Mouse (Mus musculus) frontal cortex, postnatal 10 days (tissue): ENCODE measurements around the gene Zbtb39.

ENCODE experiments used
- DNase-seq, 2 experiments: peaks; one replicate each; pipeline ENCODE4 v3.0.0; 2022; ENCODE audit warnings: low spot score in 2 of 2, mixed read lengths in 1 of 2

The Zbtb39 gene

DNA sequence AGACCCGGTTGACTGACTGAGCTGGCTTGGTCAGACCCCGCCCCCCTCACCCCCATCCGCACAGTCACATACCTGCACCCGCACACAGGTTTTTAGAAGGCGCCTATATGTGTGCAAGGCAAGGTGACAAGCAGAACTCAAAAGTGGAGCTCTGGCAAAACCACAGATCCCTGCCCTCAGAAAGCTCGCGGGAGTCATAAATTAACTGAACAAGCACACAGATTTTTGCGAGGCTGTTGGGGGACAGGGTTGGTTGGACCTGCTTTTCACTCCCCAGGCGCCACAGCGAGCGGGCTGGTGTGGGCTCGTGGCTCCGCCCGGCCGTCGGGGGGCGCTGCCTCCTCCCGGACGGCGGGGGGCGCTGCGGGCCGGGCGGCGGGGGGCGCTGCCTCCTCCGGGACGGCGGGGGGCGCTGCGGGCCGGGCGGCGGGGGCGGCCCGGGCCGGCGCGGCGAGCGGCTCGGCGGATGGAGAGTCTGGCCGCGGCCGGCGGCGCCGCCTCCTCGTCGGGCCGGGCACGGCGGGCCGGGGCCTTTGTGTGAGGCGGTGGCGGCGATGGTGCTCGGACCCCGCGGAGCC lies at the start of gene Zbtb39:
TSS of gene Zbtb39 (plus strand) at position 456 of the 578 bp plus-strand sequence.
- peak in 1 of 2 experiments; percentile 66 for DNase-seq

DNA sequence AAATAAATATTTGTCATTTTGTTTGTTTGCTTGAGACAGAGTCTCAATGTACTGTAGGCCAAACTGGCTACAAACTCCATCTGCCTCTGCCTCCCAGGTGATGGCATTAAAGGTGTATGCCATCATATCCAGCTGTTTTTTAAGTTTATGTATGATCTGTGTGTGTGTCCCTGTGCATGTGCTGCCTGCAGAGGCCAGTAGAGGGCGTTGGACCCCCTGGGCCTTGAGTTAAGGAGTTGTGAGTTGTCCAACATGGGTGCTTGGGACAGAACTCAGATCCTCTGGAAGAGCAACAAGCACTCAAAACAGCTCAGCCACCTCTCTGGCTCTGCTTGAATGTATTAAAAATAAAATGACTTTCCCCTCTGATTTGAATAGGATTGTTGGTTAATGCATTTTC lies 48.3 kb upstream of the Zbtb39 start:
- no peak for DNase-seq

GRCm38 (mm10) chr10:127694636-127695035 lies 44.7 kb upstream of the Zbtb39 start:
- DNase-seq = no peak

GRCm38 (mm10) chr10:127695775-127696174 lies 43.6 kb upstream of the Zbtb39 start:
- no peak for DNase-seq

DNA sequence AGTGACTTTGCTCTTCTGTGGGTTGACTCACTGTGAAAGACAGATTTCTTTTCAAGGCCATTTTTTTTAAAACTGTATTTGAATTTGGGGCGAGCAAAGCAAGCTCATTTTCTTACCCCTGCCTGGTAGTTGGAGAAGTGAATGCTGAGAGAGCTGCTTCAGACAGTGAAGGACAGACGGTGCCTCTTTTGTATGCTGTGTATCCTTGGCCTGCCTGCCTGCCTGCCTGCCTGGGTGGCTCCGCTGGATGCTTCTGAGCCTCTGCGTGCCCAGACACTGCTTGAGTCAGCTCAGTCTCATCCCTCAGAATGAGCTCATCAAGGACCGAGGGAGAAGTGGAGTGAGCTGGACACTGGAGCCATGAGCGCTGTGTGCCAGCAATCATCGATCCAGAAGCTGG lies 40.4 kb upstream of the Zbtb39 start:
- no peak for DNase-seq

DNA sequence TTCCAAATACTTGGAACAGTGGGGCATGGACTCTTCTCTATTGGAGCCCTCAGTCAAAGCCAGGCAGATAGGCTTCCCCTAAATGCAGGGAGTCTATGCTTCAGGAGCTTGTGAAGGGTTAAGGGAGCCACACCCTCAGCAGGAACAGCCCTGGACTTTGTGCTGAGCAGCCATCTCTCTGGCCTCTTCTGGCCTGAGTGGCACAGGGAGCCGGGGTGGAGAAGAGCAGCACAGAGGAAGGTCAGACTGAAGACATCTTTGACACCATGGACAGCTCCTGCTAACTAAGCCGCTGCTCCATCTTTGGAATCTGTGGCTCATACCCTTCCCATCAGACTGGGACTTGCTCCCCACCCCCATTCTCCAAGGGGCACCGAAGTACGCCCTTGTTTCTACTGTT lies 36.0 kb upstream of the Zbtb39 start:
- DNase-seq = no peak

GRCm38 (mm10) chr10:127704293-127704692 lies 35.0 kb upstream of the Zbtb39 start:
- no peak for DNase-seq

GRCm38 (mm10) chr10:127704766-127705220 lies 34.5 kb upstream of the Zbtb39 start, which contains the start of gene Myo1a:
Gene Myo1a, plus strand, starts transcription at chr10:127705170.
- no peak for DNase-seq

DNA sequence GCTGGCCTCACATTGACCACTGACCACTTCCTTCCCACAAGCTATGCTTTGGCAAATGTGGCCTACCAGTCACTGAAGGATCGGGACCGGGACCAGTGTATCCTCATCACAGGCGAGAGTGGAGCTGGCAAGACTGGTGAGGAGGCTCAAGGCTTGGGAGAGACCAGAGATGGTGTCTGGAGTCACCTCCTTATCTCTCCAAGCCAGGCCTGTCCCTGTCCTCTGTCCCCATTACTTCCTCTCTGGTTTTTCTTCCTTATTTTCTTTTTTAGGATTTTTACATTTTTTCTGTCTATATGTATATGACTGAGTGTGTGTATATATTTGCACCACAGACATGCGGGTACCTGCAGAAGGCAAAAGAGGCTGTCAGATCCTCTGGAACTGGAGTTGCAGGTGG lies 33.6 kb upstream of the Zbtb39 start:
- DNase-seq = no peak

GRCm38 (mm10) chr10:127707721-127708120 lies 31.6 kb upstream of the Zbtb39 start:
- DNase-seq = no peak

- DNase-seq = no peak
Observed at GRCm38 (mm10) chr10:127708850-127709370, 30.4 kb upstream of the Zbtb39 start.

DNA sequence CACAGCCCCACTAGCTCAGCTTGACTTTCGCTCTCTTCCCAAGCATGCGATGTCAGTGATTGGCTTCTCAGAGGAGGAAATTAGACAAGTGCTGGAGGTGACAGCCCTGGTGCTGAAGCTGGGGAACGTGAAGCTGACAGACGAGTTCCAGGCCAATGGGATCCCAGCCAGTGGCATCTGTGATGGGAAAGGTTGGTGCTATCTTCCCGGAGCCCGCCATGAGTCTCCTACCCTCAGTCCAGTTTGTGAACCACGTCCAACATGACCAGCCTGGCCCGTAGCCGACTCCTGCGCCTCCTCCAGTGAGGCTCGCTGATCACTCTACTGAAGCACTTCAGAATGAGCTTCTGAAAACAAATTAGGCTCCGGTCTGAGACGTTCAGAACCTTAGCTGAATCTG lies 29.0 kb upstream of the Zbtb39 start:
- DNase-seq = no peak

- no peak for DNase-seq
Observed at GRCm38 (mm10) chr10:127712736-127713135, 26.6 kb upstream of the Zbtb39 start.

GRCm38 (mm10) chr10:127721671-127722418 lies 17.5 kb upstream of the Zbtb39 start:
- DNase-seq = no peak

DNA sequence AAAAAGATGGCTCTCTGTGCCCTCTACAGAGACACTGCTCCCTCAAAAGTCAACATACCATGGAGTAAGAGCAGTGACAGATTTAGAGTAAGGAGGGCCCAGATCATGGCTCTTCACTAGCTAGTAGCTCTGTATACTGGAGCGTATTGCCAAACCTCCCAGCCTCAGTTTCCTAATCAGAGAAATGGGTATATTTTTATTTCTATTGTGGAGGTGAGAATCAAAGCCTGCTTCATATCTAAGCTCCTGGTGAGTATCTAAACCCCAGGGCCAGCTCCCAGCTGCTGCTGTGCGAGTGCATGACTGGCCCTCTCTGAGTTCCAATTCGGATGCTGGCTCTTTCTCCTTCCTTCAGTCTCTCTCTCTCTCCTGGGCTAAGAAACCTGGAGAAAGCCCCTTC lies 15.2 kb upstream of the Zbtb39 start, which contains the start of gene Tac2:
TSS of gene Tac2 (plus strand) at position 301 of the 400 bp plus-strand sequence.
- DNase-seq = no peak

- DNase-seq = no peak
Observed at GRCm38 (mm10) chr10:127725136-127725535, 14.2 kb upstream of the Zbtb39 start.

DNA sequence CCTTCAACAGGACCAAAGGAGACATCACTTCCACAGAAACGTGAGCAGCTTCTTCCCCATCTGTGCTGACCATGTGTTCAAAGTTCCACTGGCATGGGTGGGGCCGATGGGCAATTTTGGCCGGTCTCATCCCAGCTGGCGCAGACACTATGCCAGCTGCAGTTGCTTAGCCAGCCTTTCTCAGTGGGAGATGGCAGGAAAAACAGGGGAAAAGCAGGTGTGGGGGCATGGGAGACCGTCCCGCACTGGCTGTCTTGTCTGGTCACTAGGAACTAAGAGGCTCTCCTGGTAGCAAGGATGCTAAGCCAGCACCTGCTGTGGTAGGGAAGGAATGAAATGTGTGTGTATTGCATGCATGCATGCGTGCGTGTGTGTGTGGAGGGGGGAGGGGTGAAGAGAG lies 10.9 kb upstream of the Zbtb39 start:
- no peak for DNase-seq

GRCm38 (mm10) chr10:127730285-127730932 lies 8.9 kb upstream of the Zbtb39 start:
- no peak for DNase-seq

DNA sequence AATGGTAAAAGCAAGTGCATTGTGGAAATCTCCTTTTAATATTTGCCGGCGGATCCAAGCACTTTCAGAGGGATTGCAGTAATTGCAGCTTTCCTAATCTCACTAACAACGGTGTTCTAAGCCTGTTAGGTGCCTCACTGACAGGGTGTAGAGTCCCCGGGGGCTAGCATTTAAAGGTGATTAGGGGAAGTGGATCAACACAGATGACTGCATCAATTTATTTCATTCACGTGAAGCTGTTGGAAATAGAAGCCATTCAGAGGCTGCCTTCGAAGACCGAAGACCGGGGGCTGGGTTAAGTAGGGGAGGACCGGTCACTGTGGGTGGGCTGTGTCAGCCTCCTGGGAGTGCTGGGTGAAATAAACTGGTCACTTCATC lies 8.4 kb upstream of the Zbtb39 start:
- no peak for DNase-seq

GRCm38 (mm10) chr10:127731397-127731796 lies 7.9 kb upstream of the Zbtb39 start:
- no peak for DNase-seq

GRCm38 (mm10) chr10:127734434-127734833 lies 4.9 kb upstream of the Zbtb39 start:
- no peak for DNase-seq

DNA sequence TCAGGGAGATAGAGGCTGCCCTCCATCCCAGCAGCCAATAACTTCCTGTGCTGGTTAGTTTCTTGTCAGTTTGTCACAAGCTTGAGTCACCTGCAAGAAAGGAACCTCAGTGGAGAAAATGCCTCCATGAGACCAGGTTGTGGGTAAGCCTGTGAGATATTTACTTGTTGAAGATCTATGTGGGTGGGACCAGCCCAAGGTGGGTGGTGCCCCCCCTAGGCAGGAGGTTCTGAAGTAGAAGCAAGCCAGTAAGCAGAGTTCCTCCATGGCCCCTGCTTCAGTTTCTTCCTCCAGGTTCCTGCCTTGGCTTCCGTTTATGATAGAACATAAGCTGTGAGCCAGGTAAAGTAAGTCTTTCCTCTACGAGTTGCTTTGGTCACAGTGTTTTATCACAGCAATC lies 3.1 kb upstream of the Zbtb39 start:
- DNase-seq = no peak

GRCm38 (mm10) chr10:127736916-127737315 lies 2.4 kb upstream of the Zbtb39 start:
- DNase-seq = no peak
